Mouse (Mus musculus) urinary bladder, postnatal 10 days (tissue): ENCODE results near the gene Atp6v1g1.

Source experiments
- DNase-seq: peaks from one replicate; pipeline ENCODE4 v3.0.0; 2022; ENCODE audit warnings: low spot score

Gene Atp6v1g1

DNA sequence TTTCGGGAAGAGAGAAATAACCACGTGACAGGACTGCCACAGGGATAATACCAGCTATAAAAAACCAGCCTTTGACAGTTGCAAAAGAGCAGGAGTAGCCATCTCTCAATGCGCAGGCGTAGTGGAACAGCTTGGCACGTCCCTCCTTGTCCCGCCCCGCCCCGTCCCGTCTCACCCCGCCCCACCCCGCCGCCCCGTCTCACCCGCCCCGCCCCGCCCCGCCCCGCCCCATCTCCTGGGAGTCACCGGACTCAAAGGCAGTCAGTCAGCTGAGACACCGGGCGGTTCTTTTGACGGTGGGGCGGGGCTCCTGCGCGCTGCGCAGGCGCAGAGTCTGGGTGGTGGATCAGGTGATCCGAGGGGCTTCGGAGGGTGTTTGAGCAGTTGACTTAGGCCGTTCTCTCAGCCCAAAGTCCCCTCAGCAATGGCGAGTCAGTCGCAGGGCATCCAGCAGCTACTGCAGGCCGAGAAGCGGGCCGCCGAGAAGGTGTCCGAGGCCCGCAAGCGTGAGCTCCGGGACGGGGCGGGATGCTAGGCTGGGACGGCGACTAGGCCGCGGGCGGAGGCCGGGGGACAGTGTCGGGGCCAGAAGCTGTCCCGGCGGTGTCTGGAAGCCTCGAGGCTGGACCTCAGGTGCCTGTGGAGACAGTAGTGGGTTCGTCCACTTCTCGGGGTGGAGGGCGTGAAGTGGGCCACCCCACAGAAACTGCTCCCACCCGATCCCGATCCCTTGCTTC, at the start of gene Atp6v1g1:
Gene Atp6v1g1, plus strand, starts transcription at position 279 of the 737 bp plus-strand sequence.
- DNase-seq = peak; percentile 77

GRCm38 (mm10) chr4:63494967-63495914, 49.3 kb upstream of the Atp6v1g1 start:
- peak; percentile 19 for DNase-seq

GRCm38 (mm10) chr4:63495915-63496278, 48.7 kb upstream of the Atp6v1g1 start, which contains the start of gene Whrn:
TSS of gene Whrn (minus strand) at chr4:63495991.
- peak; percentile 23 for DNase-seq

- no peak for DNase-seq
Measured at GRCm38 (mm10) chr4:63496312-63496711, 48.3 kb upstream of the Atp6v1g1 start.

DNA sequence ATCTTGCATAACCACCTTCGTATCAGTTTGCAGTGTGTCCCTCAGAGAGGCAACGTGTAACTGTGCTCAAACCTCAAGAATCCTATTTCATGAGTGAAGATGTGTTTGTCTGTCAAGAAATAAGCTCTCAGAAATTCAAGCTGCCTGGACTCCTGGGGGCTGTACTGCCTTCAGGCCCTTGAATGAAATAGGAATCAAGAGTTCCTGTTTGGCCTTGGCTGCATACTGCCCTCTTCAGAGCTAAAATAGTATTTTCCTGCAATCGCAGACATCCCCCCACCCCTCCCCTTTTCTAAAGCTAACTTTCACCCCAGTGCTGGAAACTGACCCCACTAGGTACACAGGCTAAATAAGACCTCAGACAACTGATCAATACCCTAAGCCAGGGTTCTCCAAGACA, 46.2 kb upstream of the Atp6v1g1 start:
- DNase-seq = no peak

DNA sequence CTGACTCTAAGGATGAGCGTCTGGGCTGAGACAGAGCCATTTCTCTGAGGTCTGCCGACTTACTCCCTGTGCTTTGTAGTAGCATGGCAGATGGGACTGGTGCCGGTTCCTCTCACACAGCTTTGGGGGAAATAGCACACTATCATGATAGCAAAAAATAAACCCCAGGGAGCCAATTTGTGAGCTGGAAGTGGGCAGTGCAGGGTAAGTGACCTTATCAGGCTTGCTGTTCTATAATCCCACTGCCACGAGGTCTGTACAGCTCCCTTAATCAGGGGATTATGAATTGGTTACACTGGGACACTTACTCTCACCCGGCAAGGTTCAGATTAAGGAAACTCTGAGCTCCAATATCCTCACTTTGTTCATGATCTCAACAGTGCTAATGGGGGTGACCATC, 43.5 kb upstream of the Atp6v1g1 start:
- no peak for DNase-seq

DNA sequence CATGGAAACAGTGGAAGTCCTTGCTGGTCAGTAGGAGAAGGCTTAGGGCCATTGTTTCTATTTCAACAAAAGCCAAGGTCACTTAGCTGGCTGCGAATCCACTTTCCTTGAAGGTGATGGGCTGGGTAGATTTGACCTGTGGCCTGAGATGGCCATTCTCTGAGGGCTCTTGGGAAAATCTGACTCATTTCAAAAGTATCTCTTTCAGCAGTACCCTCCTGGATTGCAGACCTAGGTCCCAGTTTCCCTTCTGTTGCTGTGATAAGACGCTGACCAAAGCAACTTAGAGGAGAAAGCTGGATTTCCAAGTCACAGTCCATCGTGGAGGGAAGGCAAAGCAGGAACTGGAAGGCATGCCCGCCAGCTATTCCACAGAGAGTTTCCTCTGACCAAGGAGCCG, 40.6 kb upstream of the Atp6v1g1 start:
- DNase-seq = no peak

GRCm38 (mm10) chr4:63507478-63507877, 37.1 kb upstream of the Atp6v1g1 start:
- no peak for DNase-seq

DNA sequence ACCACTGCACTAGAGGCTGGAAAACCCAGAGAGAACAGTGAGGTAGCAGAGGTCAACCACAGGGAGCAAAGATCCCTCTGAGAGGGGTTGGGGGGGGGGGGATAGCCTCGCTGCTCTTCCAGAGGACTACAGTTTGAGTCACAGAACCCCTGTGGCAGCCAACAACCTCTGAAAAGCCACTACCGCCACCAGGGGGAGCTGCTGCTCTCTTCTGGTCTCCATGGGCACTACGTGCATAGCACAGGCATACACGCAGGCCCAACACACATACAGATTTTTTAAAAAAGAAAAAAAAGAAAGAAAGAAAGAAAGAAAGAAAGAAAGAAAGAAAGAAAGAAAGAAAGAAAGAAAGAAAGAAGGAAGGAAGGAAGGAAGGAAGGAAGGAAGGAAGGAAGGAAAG, 36.3 kb upstream of the Atp6v1g1 start:
- peak; percentile 26 for DNase-seq

- DNase-seq = no peak
Measured at GRCm38 (mm10) chr4:63512921-63513320, 31.7 kb upstream of the Atp6v1g1 start.

- DNase-seq = no peak
Measured at GRCm38 (mm10) chr4:63514454-63514984, 30.1 kb upstream of the Atp6v1g1 start.

DNA sequence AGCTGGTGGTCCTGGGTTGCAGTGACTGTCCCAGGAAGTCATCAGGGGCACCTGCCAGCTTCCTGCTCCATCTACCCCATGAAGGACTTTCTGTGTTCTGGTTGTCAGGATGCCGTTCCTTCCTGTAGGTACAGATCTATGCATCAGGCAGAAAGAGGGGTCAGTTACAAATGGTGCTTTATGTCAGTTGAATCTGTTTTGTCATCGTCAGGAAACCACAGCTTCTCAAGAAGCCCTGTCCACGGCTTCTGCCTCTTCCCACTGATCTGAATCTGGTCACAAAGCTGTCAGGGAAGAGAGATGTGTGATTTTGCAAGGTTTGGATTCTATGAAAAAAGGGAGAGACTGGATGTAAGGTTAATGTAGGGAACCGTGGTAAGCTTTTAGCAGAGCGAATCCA, 29.6 kb upstream of the Atp6v1g1 start:
- DNase-seq = no peak

GRCm38 (mm10) chr4:63521813-63522419, 22.7 kb upstream of the Atp6v1g1 start:
- no peak for DNase-seq

DNA sequence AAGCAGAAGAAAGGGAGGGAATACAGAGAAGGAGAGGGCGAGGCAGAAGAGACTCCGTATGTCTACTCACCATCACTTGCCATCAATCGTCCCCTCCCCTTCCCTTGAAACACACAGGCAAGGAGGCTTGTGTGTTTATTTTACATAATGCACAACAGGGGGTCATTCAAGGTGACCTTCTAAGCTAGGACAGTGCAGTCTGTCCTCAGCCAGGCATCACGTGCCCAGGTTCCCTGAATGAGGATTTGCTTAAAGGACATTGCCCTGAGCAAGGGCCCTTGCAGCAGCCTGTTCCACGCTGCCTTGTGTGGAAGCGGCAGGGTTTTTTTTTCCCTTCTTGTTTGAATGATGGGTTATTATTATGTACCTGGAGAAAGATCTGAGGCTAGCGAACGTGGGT, 19.1 kb upstream of the Atp6v1g1 start:
- DNase-seq = no peak

DNA sequence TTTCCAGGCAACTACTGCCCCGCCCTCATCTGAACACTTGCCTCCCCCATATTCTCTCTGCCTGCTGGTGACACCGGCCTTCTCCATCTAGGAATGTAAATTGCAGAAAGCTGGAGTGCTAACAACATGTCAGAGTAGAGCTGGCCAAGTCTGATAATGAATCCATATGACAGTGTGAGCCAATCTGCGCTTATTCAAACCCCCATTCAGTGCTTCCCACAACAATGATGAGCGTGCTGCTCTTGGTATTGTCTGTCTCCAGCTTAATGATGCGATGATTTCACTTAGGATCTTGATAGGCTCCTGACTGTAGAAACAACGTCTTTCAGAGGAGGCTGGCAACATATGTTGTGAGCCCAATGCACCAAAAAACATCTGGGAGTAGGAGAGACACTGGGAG, 15.6 kb upstream of the Atp6v1g1 start:
- DNase-seq = no peak

DNA sequence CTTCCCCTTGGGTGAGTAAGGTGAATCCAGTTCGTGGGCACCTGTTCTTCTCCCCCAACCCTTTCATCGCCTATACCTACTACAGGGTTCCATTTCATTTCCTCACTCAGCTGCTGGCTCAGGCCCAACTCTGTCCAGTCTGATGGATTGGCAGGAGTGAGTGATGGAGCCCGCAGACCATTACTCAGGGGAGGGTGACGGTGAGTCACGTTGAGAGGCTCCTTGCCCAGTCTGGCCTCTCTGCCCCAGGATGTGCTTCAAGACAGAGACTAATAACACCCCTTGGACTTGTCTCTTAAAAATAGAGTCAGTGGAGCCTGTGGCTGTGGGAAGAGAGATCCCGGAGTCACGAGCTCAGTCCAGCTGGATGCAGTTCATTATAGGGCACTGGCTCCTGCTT, 14.2 kb upstream of the Atp6v1g1 start:
- no peak for DNase-seq

- DNase-seq = no peak
Measured at GRCm38 (mm10) chr4:63537602-63538001, 7.0 kb upstream of the Atp6v1g1 start.

- no peak for DNase-seq
Measured at GRCm38 (mm10) chr4:63542209-63542608, 2.4 kb upstream of the Atp6v1g1 start.

GRCm38 (mm10) chr4:63543746-63544493, 652 bp upstream of the Atp6v1g1 start:
- DNase-seq = no peak

DNA sequence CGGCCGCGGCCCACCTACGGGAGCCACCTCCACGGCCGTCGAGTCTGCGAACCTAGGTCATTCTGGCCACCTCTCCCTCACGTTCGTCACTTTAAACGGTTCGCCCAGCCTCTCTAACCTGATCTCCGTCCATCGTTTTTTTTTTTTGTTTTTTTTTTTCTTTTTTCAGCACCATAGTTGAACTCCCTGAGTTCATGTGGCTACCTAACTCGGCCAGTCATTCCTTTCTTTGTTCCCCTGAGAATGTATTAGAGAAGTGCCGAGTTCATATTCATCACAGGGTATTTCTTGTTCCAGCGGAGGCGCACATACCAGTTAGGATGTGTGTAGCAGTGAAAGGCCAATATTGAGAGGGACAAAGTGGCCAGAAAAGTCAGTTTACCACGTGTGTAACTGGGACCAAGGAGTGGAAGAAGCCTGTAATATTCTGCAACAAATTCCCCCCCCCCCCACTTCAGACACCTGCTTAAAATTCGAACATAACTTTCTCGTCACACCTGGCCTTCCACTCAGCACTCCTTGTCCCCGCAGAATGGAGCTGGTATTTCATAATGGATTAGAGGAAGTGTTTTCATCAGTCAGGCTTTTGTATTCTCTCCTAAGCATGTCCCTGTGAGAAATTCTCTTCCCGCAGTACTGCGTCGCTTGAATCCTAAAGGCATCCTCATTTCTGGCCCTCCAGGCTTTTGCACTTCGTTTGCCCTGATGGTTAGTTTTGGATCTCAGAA, 823 bp downstream of the Atp6v1g1 start:
- no peak for DNase-seq

- DNase-seq = no peak
Measured at GRCm38 (mm10) chr4:63546441-63547055, 2.0 kb downstream of the Atp6v1g1 start.
